Mouse (Mus musculus): ENCODE results near the gene Prdm10.

- TF ChIP-seq POLR2A (IDR thresholded peaks at IDR 0.05; ENCODE audit: borderline replicate concordance, extremely low read depth, insufficient read depth, insufficient read length, poor library complexity, severe bottlenecking) (no peak), CTCF (IDR thresholded peaks at IDR 0.05; ENCODE audit: borderline replicate concordance, extremely low read depth, insufficient read depth, insufficient read length) (no peak)
These were observed 1.3 kb downstream of the Prdm10 start for GRCm38 (mm10) chr9:31281663-31282015.

All from brain, embryonic 14.5 days (tissue).